Mouse (Mus musculus) thymus, adult 2 months (tissue): ENCODE data around the gene Tubb4b. TPM values are rescaled to one million over a fixed set of nuclear protein-coding genes. Genes with fewer than 3 reads are reported as not detected.

Source experiments
- DNase-seq: peaks from one replicate; pipeline ENCODE4 v3.0.0; 2021
- H3K27ac ChIP-seq: fragments of 200-500 bp; 2 replicates; pipeline ENCODE4 v1.5.1; 2012; ENCODE audit warnings: low read length, control low read depth; ENCODE audit not compliant: control insufficient read depth, insufficient read depth
- H3K27me3 ChIP-seq: fragments of 200-500 bp; 2 replicates; pipeline ENCODE4 v1.6.1; 2012; ENCODE audit warnings: mild to moderate bottlenecking, low read length, moderate library complexity, mixed read lengths; ENCODE audit not compliant: control insufficient read depth, insufficient read depth
- H3K36me3 ChIP-seq: fragments of 200-500 bp; 2 replicates; pipeline ENCODE4 v1.6.1; 2012; ENCODE audit warnings: mild to moderate bottlenecking, low read length, moderate library complexity; ENCODE audit not compliant: control insufficient read depth, insufficient read depth
- H3K4me1 ChIP-seq: fragments of 200-500 bp; replicated peaks from 2 replicates; pipeline ENCODE4 v1.6.1; 2012; ENCODE audit warnings: low read length; ENCODE audit not compliant: control insufficient read depth, insufficient read depth
- H3K4me3 ChIP-seq: fragments of 200-500 bp; 2 replicates; pipeline ENCODE4 v1.5.1; 2012; ENCODE audit warnings: mild to moderate bottlenecking, low read length, control low read depth, moderate library complexity; ENCODE audit not compliant: control insufficient read depth, insufficient read depth
- CTCF ChIP-seq: fragments of 200-500 bp; IDR thresholded peaks from 2 replicates; pipeline ENCODE4 v1.5.1; 2012; ENCODE audit warnings: mild to moderate bottlenecking, control low read depth, low read length, moderate library complexity, borderline replicate concordance; ENCODE audit not compliant: control insufficient read depth, poor library complexity, insufficient read depth; ENCODE audit errors: extremely low read depth
- POLR2A ChIP-seq: fragments of 200-500 bp; IDR thresholded peaks from 2 replicates; pipeline ENCODE4 v1.6.1; 2012; ENCODE audit warnings: mild to moderate bottlenecking, low read length, control low read depth, moderate library complexity; ENCODE audit not compliant: control insufficient read depth, poor library complexity, insufficient read depth; ENCODE audit errors: extremely low read depth
- WGBS: fragments of 180-500 bp; shearing (Covaris S2); methylation state at CpG from one replicate; pipeline ENCODE4 v1.1.7; 2018; 5-methylcytosine and 5-hydroxymethylcytosine counted together
- polyA plus RNA-seq: library from polyadenylated mRNA; depleted of rRNA; stranded (reverse); fragments of >200 nt; gene quantifications from 2 replicates; pipeline ENCODE4 v1.2.3, GENCODE M21; 2012

The Tubb4b gene
- polyA plus RNA-seq, 1 experiment = 613 TPM

- no peak for DNase-seq
- Histone ChIP-seq H3K36me3 (peaks cover 16% of the 10 kb centered on the region), H3K4me3 (no peak overlapping the region), H3K27ac (no peak overlapping the region), H3K27me3 (no peaks in the 10 kb centered on the region), H3K4me1 (peaks cover 11% of the 10 kb centered on the region)
- WGBS = 81% methylated on average over 1 of the region's 1 CpGs
- TF ChIP-seq CTCF (no peak), POLR2A (no peak)
Observed at GRCm38 (mm10) chr2:25207593-25207992, 16.9 kb downstream of the Tubb4b start.

- WGBS = 79% methylated on average over 4 of the region's 4 CpGs
- Histone ChIP-seq H3K27ac (no peak overlapping the region), H3K27me3 (no peaks in the 10 kb centered on the region), H3K36me3 (peaks cover 33% of the 10 kb centered on the region), H3K4me3 (no peak overlapping the region), H3K4me1 (no peaks in the 10 kb centered on the region)
- no peak for DNase-seq
- TF ChIP-seq CTCF = no peak
- no peak for TF ChIP-seq POLR2A
Observed at GRCm38 (mm10) chr2:25203631-25204214, 20.8 kb downstream of the Tubb4b start.

GRCm38 (mm10) chr2:25200631-25201030 is 23.9 kb downstream of the Tubb4b start:
- no peak for TF ChIP-seq CTCF
- TF ChIP-seq POLR2A = no peak
- H3K36me3 ChIP-seq = peaks cover 30% of the 10 kb centered on the region
- DNase-seq = no peak
- H3K27me3 ChIP-seq = no peaks in the 10 kb centered on the region
- no peak overlapping the region for H3K4me3 ChIP-seq
- WGBS = 98% methylated on average over 2 of the region's 2 CpGs
- no peak overlapping the region for H3K27ac ChIP-seq
- H3K4me1 ChIP-seq = peaks cover 12% of the 10 kb centered on the region

- no peak for TF ChIP-seq CTCF
- TF ChIP-seq POLR2A = no peak
- no peak overlapping the region for H3K4me3 ChIP-seq
- peaks cover 35% of the 10 kb centered on the region for H3K4me1 ChIP-seq
- peaks cover 19% of the 10 kb centered on the region for H3K36me3 ChIP-seq
- H3K27me3 ChIP-seq = no peaks in the 10 kb centered on the region
- H3K27ac ChIP-seq = no peak overlapping the region
- no peak for DNase-seq
Observed at GRCm38 (mm10) chr2:25197946-25198345, 26.6 kb downstream of the Tubb4b start.

GRCm38 (mm10) chr2:25197191-25197590 is 27.3 kb downstream of the Tubb4b start:
- H3K27me3 ChIP-seq = no peaks in the 10 kb centered on the region
- peak overlapping the region; percentile 70; the same call in 1 of the 2 replicates for H3K4me3 ChIP-seq
- no peak for DNase-seq
- 43% methylated on average over 2 of the region's 2 CpGs for WGBS
- peaks cover 35% of the 10 kb centered on the region for H3K4me1 ChIP-seq
- peaks cover 15% of the 10 kb centered on the region for H3K36me3 ChIP-seq
- peak overlapping the region; percentile 92 for H3K27ac ChIP-seq
- TF ChIP-seq POLR2A (no peak), CTCF (no peak)

GRCm38 (mm10) chr2:25196172-25196954 is 28.1 kb downstream of the Tubb4b start, which contains the start of gene Tor4a:
Tor4a (minus strand) TSS chr2:25196886.
- Histone ChIP-seq H3K27ac (peak within 1 kb of the TSS; percentile 92), H3K4me1 (peaks cover 35% of the 10 kb centered on the region), H3K36me3 (peaks cover 15% of the 10 kb centered on the region), H3K27me3 (no peaks in the 10 kb centered on the region), H3K4me3 (peak within 1 kb of the TSS; percentile 70)
- TF ChIP-seq CTCF = 0 out of 2 replicates have a peak, but pooled peaks have one; percentile 48
- TF ChIP-seq POLR2A = peak; percentile 83; the same call in 1 of the 2 replicates
- WGBS = 1% methylated on average over 8 of the region's 8 CpGs
- peak; percentile 73 for DNase-seq
